Mouse (Mus musculus) large intestine, adult 2 months (tissue): ENCODE measurements around the gene Gadd45g. TPM values are rescaled to one million over a fixed set of nuclear protein-coding genes. Genes with fewer than 3 reads are reported as not detected.

Experiments
- DNase-seq: peaks from one replicate; pipeline ENCODE4 v3.0.0-alpha.2; 2012; ENCODE audit warnings: low read depth, low spot score
- WGBS: fragments of 180-500 bp; shearing (Covaris S2); methylation state at CpG from one replicate; pipeline ENCODE4 v1.1.7; 2018; 5-methylcytosine and 5-hydroxymethylcytosine counted together
- polyA plus RNA-seq: library from polyadenylated mRNA; depleted of rRNA; stranded (reverse); fragments of >200 nt; gene quantifications from 2 replicates; pipeline ENCODE4 v1.2.3, GENCODE M21; 2012

The Gadd45g gene
- polyA plus RNA-seq, 1 experiment = 38.1 TPM

DNA sequence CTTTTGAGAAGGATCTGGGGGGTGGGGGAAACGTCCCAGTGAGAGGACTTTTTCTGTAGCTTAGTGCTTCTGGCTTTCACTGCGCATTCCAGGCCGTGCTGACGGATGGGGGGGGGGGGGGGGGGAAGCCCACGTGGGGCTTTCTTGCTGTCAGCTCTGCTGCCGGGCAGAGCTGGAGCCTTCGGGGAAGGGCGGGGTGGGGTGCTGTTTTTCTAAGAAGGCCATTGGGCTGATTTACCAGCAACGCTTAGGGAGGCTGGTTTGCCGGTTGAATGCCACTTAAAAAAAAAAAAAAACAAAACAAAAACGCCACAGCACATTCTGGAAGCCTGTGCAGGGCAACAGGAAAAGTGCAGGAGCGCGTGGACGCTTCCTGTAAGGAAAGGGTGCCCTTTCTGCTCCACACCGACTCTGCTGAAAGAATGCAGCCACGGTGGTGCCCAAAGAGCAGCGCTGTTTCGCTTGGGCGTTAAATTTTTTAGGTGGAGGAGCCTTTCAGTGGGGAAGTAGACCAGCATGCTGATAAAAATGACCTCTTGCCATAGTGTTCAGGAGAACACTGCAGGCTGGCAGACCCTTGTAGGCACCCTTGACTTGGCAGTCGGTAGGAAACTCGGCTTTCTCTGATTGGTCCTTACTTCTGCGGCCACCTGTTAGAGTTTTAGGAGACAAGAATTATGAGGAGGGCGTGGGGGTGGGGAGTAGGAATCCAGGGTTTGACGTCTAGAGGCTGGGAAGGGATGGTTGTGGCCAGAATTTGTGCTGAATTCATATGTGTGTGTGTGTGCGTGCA, 3.0 kb downstream of the Gadd45g start:
- 13% methylated on average over 25 of the region's 25 CpGs for WGBS
- DNase-seq = no peak

DNA sequence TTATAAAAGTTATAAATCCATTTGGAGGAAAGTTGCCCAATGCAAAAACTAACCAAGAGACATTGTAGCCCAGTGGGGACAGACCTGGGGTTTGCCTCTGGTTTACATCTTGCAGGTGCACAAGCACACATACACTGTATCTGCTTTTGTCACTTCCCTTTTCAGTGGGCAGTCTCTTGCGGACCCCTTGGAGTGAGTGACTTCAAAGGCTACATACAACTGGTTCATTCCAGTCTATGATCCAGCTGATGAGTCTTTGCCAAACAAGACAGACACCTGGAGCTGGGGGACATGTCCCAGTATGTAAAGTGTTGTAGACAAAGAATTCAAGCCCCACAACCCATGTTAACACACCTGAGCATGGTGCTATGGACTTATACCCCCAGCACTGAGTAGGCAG, 4.1 kb downstream of the Gadd45g start:
- no peak for DNase-seq
- 77% methylated on average over 1 of the region's 1 CpGs for WGBS

DNA sequence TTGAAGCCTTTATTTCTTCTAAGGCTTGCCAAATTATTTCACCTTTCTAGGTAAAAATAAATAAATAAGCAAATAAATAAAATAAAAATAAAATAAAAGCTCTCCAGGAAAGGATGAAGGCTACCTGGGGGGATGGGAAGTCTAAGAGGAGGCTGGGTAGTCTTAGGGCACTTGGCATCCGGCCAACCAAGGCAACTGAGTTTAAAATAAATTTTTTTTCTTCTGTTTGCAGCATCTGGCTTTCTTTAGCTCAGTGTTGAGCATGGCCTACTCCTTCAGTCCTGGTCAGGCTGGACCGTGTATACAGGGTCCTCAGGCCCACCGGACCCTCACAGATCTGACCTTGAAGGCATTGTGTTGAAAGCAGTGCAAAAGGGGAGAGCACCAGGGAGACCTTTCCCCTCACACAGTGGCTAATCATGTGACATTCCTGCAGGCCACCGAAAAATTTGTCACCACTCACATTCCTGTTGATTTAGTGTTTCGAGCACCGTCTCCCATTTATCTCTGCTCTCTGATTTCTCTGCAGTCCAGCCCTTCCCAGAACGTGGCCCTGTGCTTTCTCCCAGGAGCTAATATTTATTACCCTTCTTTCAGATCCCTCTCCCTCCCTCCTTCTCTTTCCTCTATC, 6.2 kb downstream of the Gadd45g start:
- 39% methylated on average over 7 of the region's 7 CpGs for WGBS
- no peak for DNase-seq

DNA sequence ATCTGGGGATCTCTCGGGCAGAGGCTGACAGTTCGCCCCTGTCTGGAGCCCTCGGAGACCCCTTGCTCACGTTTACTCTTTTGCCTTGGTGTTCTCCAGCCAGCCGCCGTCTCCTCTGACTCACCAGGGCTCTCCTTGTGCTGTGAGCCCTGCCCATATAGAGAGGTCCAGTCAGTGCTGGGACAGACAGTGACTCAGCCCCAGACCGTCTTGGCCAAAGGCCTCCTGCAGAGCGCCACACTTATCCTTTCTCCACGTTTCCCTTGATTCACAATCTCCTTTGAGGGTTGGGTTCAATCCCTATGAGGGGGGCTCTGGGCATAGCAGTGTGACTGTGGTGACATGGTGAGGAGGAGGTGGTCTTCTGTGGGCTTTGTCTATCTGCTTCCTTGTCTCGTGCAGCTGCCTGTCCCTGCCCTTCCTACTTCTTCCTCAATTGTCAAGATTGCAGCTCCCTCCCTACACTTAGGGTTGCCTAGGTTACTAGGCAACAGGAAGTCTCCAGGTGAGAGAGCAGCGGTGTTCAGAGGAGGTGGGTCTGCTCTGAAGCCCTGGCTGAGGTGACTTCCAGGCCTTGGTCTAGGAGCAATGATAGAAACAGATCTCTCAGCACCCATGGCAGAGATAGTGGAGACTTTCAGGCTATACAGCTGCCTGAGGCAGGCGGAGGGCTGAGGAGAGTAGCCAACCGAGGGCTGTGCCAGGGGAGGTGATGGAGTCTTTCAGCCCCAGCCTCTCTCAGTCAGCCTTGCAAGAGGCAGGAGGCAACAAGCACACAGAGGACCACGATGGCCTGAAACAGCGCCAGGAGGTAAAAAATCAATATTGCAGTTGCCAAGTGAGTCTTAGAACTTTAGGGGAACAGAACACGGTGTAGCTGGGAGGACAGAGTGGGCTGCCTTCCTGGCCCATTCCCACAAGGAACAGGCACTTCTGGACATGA, 7.1 kb downstream of the Gadd45g start:
- DNase-seq = peak; percentile 61

DNA sequence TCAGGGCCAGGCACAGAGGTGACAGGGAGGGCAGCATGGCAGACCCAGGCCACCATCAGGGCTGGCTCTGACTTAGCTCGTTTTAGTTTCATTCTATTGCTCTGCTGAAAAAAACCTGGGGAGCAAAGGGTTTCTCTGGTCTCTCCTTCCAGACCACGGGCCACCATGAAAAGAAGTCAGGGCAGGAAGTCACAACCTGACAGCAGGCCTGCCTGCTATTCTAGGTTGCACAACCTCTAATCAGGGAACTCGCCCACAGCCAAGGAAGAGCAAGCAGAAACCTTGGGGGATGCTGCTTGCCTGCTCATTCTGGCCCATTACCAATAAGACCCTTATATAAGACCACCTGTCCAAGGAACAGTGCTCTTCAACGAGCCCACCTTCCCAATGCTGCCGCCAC, 9.1 kb downstream of the Gadd45g start:
- 67% methylated on average over 5 of the region's 5 CpGs for WGBS
- no peak for DNase-seq

More for the DNA sequence above, 7.1 kb downstream of the Gadd45g start:
- 29% methylated on average over 16 of the region's 16 CpGs for WGBS

DNA sequence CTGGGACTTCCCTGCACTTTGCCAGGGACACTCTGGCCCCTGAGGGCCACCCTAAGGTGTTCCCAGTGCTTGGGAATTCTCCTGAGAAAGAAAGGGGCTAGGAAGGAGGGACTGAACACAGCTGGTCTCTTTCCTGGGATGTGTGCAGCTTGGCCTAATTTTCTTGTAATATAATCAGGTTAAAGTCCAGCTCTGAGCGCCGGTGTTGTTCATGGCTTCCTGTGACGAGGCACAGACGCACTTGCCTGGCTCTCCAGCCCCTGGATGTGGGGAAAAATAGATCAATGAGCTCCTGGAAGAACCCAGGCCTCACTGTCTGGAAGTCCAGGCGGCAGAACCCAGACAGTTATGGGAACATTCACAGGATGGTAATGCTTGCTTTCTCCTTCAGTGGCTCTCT, 10.7 kb downstream of the Gadd45g start:
- WGBS = 31% methylated on average over 5 of the region's 5 CpGs
- no peak for DNase-seq

DNA sequence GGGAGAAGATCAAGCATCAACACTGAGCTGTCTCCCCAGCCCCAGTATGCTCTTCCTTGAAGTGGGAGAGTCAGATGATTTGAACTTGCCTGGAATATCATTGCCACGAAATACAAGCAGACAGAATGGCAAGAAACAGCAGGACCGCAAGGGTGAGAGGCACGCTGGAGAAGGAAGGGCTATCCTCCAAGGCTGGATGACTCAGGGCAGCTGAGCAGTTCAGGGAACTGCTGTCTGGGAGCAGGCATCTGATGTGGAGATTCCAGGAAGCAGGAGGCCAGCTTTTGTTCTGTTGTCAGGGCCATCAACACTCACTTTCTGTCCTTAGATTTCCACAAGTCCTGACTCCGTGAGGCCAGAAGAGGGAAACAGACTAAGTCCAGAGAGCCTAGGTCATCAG, 12.0 kb downstream of the Gadd45g start:
- WGBS = 68% methylated on average over 4 of the region's 4 CpGs
- no peak for DNase-seq

DNA sequence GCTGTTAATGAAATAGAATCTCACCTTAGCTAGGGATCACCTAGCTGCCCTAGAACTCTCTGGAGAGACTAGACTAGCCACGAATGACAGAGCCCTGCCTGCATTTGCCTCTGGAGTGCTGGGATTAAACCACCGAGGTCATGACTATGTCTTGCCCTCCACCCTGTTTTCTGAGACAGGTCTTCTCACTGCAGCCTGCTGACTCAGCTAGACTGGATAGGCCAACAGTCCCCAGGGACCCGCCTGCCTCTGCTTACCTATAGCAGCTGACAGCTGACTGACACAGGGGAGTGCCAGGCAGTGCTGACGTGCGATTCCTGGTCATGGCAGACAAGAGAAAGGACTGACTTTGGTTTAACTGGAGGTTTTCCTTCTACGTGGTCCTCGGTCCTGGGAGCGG, 12.7 kb downstream of the Gadd45g start:
- WGBS = 94% methylated on average over 8 of the region's 8 CpGs
- DNase-seq = no peak

DNA sequence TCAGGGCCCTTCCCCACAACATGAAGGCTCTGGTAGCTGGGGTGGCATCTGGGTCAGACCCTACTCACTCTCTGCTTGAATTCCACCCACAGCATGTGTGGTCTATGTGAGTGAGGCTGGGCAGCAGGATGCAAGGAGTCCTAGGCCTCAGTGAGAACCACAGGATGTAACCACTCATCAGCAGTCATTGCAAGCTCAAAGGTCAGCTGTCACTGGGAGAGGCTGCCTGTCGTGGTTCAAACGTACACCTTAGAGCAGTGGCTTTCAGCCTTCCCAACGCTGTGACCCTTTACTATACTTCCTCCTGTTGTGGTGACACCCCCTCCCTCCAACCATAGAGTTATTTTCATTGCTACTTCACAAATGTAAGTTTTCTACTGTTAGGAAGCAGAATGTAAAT, 13.3 kb downstream of the Gadd45g start:
- DNase-seq = no peak
- 18% methylated on average over 3 of the region's 3 CpGs for WGBS

DNA sequence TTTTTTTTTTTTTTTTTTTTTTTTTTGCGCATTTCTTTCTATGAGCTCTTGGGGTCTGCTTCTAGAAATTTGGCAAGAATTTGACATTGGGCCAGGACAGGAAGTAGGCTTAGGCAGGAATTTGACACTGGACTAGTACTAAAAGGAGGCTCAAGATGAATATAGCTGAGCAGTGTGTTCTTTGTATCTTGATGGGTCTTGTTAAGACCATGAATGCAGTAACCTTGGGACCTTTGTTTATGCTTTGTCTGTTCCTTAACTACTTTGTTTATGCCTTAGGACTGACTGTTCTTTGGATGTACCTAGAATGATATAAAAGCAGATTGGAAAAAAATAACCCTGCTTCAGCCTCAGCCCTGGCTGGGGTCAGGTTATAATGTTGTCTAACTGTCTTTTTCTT, 16.3 kb downstream of the Gadd45g start:
- DNase-seq = no peak
- WGBS = 68% methylated on average over 1 of the region's 1 CpGs

DNA sequence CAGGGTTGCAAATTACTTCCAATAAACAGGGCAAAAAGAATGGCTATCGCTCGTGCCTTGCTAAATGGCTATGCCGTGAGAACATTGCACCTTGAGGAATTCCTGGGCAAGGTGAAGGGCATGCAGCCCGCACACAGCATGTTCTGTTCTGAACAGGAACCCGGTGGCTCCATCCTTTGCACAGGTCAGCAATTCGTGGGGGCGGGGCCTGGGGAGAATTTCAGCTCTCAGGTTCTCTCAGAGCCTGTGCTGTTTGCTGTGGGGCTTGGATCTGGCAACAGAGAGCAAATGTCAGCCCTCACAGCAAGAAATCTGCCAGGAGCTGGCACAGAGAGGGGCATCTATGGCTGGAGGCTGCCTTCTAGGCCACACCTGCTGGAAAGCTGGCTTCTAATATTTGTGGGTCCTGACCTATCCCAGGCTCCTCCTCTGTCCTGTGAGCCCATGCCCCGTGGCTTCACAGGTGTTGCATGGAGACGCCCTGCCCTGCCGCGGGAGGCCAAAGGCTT, 19.7 kb downstream of the Gadd45g start:
- WGBS = 47% methylated on average over 11 of the region's 11 CpGs
- DNase-seq = no peak

DNA sequence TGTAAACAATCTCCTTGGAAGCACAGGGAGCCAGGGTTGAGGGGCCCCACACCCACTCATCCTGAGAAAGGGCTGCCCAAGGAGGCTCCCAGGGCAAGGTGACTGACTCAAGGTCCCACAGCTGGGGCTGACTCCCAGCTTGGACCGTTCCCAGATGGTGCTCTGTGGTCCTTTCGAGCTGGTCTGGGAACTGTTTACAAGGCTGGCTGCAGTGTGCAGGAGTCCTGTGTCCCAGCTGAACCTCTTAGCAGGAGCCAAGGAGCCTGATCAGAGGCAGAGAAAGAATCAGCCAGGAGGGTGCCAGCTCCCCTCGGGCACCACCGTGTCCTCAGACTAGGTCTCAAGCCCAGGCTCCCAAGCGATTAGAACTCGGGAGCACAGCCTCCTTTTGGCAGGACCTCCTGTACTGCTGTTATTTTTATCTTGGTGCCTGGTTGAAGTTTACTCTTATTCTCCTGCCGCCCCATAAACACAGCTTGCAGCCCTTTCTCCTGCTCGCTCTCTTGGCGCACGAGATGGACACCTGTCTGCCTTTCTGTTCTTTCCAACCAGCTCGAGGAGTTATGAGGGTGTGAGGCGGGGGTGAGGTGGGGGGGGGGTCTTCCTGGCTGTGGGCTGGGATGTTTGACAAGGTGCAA, 22.1 kb downstream of the Gadd45g start:
- 37% methylated on average over 12 of the region's 12 CpGs for whole genome bisulfite sequencing
- DNase-seq = no peak

DNA sequence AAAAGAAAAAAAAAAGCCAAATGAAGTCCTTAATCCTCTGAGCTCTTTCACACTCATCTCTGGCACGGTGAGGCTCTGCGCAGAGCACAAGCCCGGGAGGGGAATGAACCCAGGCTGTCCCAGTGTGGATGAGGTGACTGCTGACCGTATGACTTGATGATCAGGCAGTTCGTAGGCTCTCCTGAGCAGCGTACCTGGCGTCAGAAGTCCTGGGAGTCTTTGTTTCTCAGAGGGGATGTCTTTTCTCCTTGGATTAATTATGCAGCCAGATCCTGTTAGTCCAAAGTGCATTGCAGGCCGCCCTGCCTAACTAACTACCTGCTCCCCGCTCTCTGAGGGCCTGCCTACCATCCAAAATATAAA, 22.6 kb downstream of the Gadd45g start:
- DNase-seq = no peak
- 81% methylated on average over 9 of the region's 9 CpGs for WGBS

DNA sequence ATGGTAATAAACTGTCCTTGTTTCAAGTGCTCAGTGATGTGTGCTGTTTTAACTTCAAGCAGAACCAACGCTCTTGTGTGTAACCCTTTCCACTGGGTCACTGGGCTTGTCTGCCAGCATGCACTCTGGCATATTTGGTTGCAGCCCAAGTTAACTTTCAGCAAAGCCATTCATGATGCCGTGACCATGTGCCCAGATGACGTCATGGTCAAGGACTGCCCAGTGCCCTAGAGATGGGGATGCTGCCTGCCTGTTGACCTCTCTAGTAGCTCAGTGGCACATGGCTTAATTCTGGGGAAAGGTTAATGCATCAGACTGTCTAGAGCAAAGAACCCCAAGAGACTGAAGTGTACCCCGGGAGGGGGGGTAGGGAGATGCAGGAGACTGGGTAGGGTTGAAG, 24.7 kb downstream of the Gadd45g start:
- no peak for DNase-seq
- 90% methylated on average over 4 of the region's 4 CpGs for WGBS

DNA sequence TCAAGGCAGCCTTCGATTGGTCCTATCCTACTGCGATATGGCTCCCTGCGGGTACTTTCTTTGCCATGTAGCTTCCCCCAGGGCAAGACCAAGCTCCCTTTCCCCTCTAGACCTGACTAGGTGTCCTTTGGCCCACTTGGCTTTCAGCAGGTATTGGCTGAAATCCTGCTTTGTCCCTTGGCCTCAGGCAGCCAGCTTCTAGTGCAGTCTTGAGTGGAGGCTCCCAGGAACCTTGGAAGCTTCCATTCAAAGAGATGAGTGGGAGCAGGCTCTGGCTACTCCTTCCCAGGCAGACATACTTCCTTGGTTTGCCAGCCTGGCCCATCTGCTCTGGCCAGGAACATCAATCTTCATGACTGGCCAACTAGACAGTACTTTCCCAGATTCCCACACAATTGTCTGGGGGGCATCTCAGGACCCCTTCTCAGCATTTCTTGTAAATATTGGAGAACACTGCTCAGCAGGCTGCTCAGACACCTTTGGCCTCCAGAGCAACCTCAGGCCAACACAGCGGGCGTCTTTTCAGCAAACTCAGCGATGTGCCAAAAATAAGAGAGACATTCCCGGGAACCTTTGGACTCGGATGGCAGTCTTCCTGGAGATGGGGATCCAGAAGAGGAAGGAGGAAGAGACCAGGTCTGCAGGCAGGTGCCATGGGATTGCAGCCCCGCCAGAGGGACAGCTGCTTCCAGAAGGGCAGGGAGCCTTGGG, 25.9 kb downstream of the Gadd45g start:
- DNase-seq = no peak
- 60% methylated on average over 9 of the region's 9 CpGs for WGBS

DNA sequence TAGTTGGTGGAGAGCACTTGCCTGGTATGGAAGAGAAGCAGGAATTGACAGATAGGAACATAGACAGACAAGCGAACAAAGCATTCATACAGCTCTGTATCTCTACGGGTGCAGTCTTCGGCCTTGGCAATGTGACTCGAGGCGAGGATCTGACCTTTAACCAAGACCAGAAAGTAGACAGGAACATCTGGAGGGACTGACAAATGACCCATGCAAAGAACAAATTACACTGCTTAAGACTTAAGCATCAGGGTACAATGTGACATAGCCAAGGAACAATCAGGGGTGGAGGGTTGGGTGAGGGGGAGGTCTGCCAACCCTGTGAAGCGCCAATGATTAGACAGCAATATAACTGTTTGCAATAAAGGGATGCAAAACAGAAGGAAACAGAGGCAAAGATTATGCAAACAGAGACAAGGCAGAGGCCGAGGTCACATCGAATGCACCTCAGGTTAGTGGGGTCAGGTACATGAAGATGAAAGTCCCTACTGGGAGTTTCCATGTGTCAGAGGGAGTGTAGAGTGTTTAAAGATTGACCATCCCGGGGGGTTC, 26.6 kb downstream of the Gadd45g start:
- no peak for DNase-seq
- WGBS = 52% methylated on average over 9 of the region's 9 CpGs

DNA sequence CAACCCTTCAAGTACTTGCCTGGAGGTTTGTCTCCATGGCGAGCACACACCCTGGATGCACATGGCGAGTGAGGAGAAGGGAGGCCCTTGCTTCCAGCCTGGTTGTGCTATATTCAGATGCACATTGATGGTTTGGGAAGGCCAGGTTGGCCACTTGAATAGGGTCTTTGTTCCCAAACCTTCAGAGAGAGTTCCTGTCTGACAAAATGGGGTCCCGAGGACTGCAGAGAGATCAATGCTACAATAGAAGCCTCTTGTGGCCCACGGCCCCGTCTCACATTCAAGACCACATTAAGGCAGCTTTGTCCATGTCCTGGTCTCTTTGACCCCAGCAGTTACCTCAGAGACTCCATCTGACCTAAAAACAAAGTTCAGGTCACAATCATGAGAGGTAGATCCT, 27.3 kb downstream of the Gadd45g start:
- 98% methylated on average over 5 of the region's 5 CpGs for WGBS
- no peak for DNase-seq

DNA sequence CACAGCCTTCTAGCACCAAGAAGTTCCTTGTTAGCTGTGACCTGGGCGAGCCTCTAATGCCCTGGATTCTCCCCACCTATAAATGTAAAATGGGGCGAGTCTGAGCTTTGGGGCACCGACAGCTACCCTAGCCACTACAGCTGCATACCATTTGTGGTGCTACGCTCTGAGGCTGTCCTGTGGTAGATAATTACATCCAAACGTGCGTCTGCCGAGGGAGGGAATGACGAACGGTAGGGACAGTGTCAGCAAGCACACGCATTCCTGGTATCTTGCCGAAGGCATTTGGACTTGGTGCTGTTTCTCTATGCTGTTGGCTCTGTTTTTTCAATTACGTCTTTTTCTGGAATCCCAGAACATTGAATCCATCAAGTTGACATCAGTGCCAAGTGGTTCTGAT, 29.7 kb downstream of the Gadd45g start:
- no peak for DNase-seq
- WGBS = 83% methylated on average over 12 of the region's 12 CpGs

DNA sequence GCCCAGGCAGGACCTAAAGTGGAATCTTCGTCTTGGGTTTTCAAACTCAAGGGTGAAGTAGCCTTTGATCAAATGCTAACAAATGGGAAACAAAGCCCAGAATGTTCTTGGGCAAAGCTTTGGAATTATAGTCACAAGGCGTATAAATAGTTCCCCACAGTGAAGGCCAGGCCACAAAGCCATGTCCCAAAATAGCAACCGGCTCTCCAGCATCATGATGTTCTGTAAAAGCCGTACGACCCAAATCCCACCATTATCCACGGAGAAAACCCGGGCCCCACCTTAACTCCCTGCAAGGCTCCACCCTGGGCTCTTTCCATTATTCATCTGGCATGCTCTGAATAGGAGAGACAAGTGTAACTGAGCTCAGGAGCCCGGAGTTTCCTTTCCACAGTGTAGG, 32.3 kb downstream of the Gadd45g start:
- 67% methylated on average over 8 of the region's 8 CpGs for WGBS
- no peak for DNase-seq
